Mouse (Mus musculus) T-cell, adult 2 months (primary cell): ENCODE measurements around the gene Lamc1.
A peak's percentile ranks its signal among the peaks of the same experiment; 100 is the strongest.
"Not testable (repeated sequence)": the region's sequence is repeated elsewhere in the genome, so short reads cannot be mapped to it uniquely, and the experiment has no call there.

Source experiments
- DNase-seq: peaks from one replicate; pipeline ENCODE4 v3.0.0; 2022; ENCODE audit warnings: low spot score

Gene Lamc1

DNA sequence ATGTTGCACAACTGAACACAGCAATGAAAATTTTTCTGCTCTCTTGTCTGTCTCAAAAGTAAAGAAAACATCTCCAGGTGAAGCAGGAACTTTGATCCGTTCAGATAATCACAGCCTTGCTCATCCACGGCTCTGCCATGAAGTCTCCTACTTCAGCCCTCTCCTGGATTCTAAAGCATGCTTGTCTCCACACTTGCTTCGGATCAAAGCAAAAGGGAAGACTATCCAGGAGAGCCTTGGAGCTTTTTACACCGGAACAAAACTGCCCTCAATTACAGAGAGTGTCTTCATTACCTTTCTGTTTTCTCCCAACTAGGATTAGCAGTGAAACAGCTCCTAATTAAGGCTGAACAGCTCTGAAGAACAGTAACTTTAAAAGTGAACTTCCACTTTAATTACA, 1.4 kb downstream of the Lamc1 start:
- DNase-seq = no peak

DNA sequence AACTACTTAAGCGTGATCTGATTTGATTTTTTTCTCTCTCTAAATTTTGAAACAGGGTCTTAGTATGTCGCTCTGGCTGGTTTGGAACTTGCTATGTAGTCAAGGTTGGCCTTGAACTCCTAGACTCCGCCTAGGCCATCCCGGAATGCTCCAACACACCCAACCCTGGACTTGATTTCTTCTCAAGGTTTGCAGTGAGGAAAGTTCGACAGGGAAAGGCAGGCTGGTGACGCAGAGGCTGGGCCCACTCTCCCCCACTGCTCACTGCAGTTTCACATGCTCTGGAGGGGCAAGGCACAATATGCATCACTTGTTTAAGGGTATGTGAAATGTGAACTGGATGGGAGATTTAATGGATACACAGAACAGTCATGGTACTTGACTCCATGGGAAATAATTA, 3.3 kb downstream of the Lamc1 start:
- DNase-seq = no peak

DNA sequence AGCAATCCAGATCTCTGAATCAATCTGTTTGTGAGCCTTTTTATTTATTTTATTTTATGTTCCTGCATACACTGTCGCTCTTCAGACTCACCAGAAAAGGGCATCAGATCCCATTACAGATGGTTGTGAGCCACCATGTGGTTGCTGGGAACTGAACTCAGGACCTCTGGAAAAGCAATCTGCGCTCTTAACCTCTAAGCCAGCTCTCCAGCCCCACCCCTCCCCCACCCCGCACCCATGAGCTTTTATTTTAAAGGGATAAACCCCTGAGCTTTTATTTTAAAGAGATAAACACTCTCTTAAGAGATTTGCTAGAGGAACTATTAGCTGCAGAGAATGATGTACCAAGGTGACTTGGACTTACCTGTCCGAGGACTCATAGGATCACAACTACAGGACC, 5.5 kb downstream of the Lamc1 start:
- DNase-seq = no peak

DNA sequence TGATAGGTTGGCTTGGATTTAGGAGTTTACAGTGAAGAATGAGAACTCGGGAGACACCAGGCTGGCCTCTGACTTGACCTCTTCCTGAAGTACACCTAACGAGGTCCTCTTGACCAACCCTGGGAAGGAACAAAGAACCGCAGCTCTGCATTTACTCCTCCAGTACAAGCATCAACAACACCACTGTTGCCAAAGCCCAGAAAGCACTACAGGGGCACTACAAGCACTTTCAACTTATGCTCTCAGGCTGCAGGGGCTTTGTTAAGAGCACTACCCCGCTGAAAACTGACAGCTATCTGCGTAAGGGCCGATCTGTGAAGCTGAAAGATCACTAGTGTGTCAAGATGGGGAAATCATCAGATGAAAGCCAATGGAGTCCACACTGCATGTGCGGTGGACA, 6.4 kb downstream of the Lamc1 start:
- no peak for DNase-seq

DNA sequence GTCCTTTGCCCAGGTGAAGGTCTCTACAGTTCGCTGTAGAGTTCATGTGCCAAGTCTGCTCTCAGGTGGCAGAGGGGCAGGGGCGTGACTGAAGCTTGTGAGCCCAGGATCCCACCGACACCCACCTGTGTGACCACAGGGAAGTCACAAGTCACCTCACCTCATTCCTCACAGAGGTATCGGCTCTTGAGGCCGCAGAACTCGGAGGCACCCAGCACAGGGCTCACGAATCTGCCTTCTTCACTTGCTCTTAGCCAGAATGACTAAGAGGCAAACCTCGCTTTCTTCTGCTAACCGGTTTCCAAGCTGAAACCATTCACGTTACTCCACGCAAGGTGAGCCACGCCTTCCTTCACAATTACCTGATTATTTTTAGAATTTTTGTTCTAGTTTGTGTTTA, 11.2 kb downstream of the Lamc1 start:
- DNase-seq = no peak

DNA sequence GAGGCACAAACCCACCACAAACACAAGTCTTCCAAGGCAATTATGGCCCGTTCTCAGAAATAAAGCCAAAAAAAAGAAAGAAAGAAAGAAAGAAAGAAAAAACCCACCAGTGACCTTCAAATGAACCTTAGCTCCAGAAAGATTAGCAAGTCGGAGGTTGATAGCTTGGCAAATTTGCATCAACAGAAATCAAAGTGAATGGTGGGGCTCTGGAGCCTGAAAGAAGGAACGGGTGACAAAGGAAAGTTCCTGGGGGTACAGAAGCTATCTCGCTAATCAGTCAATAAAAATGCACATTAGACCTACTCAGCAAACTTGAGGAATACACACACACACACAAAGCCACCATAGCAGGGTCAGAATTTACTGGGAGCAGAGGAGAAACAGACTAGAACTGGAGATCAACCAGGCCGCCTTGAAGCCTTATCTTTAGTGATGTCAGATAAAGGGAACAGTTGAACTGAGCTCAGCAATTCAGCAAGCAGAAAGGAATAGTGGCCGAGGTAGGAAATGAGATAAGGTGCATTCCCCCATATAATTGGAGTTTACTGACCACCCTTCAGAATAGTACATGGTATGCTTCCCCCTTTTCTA, 11.9 kb downstream of the Lamc1 start:
- no peak for DNase-seq

DNA sequence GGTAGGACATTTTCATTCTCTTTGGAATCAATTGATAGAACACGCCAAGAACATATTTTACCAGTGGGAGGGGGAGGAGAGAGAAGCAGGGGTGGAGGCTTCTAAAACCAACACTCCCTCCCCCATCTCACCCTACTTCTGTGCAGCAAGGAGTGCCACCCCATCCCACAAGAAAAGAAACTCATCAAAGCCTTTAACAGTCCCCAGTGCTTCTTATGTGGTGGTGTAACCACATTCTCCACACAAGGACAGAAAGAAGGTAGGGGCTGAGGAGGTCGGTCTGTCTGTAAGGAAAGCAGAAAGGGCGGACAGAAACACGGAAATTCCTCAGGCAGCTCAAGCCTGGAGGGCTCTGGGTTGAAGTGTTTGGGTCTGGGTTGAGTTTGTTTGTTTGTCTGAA, 12.5 kb downstream of the Lamc1 start:
- peak; percentile 75 for DNase-seq

DNA sequence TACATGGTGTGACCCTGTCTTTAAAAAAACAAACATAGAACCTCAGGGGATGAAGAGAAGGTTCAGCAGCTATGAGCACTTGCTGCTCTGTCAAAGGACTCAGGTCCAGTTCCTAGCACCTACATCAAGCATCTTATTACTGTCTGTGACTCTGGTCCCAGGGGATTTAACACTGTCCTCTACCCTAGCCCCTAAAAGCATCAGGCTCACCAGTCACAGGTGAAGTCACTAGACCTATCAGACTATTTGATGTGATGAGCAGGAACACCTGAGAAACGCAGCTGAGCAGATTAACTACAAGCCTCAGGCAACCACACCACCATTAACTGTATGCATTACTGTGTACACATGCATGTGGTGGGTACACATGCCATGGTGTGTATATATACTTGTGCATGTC, 13.8 kb downstream of the Lamc1 start:
- no peak for DNase-seq

DNA sequence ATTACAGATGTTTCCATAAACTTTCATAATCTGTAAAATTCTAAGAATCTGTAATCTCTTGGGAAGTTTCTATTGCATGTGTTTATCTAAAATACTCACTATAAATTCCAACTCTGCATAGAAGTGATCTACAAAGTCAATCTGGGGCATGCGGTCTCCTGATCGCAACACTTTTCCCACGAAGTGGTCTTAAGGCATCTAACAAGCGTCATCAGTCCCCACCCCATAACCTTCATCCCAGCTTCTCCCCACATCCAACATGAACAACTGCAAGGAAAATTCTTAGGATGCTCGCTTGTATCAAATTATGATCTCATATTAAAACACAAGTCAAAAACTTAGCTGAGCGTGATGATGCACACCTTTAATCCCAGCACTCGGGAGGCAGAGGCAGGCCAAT, 14.3 kb downstream of the Lamc1 start:
- DNase-seq = no peak

DNA sequence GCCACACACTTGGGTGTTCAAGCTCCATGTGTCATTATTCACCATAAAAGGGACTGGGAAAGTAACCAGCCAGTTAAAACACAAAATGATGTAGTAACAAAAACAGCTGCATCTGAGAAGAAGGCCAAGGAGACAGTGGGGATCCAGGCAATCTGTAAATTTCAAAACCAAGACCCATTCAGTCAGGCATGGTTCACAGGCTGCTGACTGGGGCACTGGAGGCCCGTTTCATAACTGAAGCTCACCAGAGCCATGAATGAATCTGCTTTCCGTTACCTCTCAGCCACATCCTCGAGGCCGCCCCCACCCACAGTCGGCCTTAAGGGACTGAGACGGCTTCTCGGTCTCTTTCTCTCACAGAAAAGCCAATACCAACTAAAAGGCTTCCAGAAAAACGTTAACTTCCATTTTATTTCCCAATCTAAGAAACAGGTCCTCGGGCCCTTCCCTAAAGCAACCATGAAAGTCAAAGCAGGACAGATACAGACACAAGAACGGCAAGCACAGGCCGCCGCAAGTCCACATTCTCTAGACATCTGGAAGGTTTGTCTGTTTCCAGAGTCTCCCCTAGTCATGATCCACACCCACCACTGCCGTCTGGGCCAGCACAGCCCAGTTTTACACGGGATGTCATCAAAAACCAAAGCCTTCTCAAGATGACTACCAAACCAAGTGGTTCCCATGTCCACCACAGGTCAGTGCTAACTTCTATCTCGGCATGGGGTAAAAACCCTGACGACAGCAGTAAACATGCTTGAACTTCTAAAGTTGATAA, 14.9 kb downstream of the Lamc1 start:
- DNase-seq = no peak

DNA sequence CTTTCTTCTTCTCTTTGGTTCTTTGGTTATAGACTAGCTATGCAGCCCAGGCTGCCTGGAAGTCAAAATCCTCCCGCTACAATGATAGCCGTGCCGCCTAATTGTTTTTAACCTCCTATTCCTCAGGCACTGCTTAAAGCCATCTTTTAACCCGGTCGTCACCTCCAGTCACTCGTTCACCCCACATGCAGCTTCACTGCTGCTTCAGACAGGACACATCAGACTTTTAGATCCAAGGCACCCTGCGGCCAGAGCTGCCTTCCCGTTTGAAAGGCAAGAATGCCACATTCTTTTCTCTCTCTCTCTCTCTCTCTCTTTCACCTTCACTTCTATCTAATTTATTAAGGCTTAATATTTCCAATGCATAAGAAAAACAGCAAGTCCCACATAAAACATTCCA, 15.6 kb downstream of the Lamc1 start:
- DNase-seq = no peak

DNA sequence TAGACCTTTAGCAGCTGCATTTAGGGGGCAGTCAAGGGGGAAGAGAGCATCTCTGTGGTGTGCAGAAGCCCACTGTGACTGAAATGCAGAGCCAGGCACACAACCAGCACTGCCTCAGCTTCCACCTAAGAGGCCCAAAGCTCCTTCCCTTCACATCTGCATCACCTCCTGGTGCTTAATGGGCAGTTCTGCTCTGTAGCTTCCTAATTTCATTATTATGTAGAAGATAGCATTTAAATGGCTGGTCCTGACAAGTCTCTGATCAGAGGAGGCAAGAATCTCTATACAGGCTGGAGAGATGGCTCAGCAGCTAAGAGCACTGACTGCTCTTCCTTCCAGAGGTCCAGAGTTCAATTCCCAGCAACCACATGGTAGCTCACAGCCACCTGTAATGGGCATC, 16.3 kb downstream of the Lamc1 start:
- DNase-seq = no peak

DNA sequence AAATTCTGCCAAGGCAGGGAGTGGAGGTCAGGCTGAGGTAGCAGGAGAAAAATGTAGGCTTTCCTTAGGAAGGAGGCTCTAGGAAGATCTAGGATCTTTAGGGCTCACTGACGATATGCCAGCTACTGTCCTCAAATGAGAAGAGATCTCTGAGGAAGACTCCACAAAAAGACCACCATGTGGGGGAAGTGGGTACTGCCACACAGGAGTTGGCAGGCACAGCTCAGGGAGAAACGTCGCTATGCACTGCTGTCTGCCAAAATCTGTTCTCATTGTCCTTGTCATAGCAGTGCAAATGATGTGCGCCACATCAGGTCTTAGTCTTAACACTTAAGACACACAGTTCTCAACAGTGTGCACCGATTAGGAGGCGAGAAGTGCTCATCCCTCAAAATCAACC, 17.5 kb downstream of the Lamc1 start:
- no peak for DNase-seq

DNA sequence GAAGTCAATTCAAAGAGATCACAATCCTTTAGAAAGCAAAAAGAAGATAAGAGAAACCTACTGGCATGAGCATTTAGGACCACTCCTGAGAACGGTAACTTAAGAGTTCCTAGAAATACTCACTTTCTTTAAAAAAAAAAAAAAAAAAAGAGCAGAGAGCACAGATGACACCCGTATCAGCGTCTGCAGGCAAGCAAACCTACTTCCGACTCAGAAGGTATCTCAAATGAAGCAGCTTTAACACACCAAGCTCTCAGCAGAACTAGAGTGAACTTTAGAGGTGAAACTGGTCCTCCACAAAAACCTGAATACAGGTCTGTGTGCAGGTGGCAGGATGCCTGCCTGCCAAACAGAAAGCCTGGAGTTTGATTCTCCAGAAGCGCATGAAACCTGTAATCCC, 19.6 kb downstream of the Lamc1 start:
- DNase-seq = no peak

DNA sequence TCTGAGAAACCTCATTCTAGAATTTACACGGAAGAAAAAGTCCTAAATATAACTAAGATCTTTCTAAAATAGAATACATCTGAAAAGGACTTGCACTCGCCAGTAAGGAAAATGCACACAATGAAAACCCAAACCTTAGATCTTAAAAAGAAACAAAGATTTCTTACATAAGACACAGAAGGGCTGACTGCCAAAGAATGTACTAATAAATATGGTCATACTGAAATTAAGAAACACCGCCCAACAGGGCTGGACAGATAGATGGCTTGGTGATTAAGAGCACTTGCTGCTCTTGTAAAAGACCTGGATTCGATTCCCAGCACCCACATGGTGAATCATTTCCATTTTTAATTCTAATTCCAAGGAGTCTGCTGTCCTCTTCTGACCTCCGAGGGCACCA, 22.4 kb downstream of the Lamc1 start:
- no peak for DNase-seq

DNA sequence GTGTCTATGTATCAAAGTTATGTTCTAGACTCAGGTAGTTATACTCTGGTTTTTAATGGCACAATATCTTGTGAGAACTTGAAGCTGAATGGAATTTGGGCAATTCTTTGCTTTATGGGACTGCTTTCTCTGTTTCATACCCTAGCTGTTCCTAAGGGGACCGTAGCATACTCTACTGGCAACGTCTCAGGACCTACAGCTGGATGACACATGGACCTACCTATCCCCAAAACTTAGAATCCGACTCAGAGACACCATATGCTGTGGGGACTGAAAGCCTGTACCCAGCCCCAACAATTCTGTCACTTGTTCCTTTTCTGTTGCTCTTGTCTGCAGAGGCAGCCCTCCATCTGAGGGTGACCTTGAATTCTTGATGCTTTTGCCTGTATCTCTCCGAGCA, 23.3 kb downstream of the Lamc1 start:
- DNase-seq = no peak

DNA sequence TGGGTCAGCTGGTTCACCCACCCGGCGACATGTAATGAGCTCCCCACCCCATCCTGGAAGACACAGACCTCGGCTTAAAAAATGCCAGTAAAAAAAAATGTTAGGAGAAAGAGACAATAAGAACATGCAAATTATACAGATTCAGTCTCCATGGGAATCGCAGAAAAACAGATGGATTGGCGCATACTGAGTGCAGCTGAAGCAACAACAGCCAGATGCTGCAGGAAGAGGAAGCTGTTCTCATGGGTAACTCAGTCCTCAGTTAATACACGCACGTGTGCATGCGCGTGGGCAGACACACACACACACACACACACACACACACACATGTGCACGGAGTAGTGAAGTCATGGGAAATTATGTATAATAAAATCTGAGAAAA, 23.7 kb downstream of the Lamc1 start:
- DNase-seq = no peak

DNA sequence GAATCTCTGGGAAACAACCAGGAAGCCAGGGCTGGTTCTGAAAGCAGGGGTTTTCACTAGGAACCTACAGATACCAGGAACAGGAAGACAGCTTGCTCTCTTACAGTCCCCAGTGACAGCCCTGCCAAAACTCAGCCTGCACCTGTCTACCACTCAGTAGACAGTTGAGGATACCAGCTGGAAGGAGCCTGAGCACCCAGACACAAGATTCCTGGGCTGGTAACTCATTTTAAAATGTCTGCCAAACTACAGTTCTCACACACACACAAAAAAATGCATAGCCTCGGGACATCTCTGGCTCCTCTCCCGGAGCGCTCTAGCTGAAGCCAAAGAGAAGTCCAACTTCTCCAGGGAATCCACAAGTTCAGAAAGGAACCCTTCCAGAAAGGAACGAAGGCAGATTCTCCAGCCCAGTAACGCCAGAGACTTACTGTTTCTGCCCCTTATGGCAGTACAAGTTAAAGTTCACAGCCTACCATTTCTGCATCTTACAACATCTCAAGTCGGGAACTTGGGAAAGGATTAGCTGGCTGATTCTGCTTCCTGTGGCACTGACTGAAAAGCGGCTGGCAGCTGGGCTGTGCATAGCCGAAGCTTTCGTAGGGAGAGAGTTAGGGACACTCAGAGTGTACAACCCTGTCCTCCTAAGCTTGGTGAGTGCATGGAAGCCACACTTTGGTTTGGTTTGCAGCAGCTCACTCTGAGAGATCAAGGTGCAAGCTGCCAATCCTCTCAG, 24.2 kb downstream of the Lamc1 start:
- no peak for DNase-seq

DNA sequence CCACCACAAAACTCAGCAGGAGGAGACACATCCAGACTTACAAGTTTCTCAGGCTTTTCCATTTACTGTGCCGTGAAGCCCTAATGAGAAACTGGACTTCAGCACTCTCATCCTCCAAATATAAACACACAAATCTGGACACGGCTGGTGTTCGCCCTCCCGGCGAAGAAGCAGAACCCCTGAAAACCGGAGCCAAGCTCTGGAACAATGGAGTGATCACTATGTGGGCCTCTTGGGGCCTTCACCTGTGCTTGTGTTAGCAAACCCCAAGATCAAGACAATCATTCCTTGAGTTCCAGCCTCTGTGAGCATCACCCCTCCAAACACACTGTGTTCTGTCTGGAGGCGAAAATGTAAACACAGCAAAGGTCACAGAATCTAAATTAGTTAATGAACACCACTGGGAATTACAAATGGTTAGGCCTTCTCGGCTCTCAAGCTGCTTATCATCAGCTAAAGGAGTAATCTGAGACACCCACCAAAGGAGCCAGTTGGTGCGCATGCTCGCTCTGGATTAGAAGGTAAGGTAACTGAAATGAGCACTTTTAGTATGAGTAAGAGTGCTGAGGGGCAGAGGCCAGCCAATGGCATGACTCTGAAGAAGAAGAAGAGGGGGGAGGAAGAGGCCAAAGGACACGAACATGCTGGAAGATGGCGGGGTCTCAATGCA, 24.9 kb downstream of the Lamc1 start:
- DNase-seq = no peak

DNA sequence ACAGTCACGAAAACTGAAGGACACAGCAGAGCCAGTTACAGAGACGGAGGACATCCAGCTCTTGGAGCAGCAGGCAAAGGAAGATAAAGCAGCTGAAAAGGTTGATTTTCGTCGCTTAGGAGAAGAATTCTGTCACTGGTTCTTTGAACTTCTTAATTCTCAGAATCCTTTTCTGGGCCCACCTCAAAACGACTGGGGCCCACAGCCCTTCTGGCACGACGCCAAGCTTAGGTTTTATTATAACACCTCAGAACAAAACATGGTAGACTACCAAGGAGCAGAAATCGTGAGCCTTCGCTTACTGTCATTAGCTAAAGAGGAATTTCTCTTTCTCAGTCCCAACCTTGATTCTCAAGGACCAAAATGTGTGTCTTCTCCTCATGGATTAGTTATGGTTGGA, 26.9 kb downstream of the Lamc1 start:
- DNase-seq = not testable (repeated sequence)

DNA sequence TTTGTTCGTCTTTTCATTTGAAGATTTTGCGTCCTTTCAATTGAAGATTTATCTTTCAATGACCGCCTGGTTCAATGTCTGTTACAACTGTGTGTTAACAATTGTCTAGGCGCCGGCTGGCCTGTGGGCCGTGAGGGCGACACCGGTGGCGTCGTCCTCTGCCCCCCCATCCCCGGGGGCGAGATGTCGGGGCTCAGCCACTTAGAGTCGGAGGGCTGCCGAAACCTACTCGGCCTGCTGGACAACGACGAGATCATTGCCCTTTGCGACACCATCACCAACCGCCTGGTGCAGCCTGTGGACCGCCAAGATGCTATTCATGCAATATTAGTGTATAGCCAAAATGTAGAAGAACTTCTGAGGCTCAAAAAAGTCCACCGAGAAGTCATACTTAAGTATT, 27.3 kb downstream of the Lamc1 start:
- not testable (repeated sequence) for DNase-seq

DNA sequence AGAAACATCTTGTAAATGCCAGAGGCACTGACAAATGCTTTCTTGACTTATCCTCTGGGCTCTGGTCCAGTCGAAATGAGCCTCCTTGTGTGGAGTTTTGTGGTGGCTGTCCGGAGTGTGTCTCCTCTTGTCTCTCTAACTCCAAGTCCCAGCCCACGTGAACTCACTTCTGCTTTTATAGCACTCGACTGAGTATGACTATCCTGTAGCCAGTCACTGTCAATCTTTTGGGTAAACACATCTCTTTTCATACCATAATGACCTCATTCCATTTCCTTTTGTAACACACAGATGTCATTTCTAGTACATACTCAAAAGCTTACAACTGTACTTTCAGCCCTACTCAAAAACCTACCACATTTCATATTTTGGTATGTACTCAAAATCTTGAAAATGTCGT, 33.1 kb downstream of the Lamc1 start:
- not testable (repeated sequence) for DNase-seq

DNA sequence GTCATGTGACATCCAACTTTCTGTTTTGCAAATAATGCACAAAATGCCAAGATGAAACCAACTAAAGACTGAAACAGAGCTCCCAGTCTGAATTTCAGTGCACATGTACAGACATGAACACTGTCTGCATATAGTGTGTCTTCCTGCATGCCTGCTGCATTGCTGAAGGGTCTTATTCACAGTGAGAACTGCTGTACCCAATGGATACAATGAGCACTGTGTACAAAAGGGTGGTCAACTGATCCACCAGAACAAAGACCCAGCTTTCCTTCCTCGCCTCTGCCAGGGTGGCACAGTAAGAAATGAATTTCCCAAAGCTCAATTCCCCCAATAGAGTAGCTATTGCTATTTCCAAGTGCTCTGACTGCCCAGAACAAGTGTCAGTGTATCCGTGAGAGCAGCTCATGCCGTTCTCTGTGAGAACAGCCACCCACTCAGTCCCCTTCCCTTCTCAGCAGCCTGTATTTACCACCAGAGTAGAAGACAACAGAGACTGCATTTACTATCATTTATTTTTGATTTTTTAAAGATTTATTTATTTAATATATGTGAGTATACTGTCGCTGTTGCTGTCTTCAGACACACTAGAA, 34.7 kb downstream of the Lamc1 start:
- DNase-seq = not testable (repeated sequence)
